Mouse (Mus musculus) bone marrow, adult 2 months (tissue): Measurements from ENCODE around the gene Mettl5.

Experiments
- CTCF ChIP-seq: fragments of 200-500 bp; IDR thresholded peaks from 2 replicates; pipeline ENCODE4 v1.5.1; 2011; ENCODE audit warnings: low read length, control low read depth; ENCODE audit not compliant: control insufficient read depth, insufficient read depth
- POLR2A ChIP-seq: fragments of 200-500 bp; IDR thresholded peaks from 2 replicates; pipeline ENCODE4 v1.6.1; 2011; ENCODE audit warnings: low read depth, mild to moderate bottlenecking, control low read depth, low read length, borderline replicate concordance; ENCODE audit not compliant: control insufficient read depth

DNA sequence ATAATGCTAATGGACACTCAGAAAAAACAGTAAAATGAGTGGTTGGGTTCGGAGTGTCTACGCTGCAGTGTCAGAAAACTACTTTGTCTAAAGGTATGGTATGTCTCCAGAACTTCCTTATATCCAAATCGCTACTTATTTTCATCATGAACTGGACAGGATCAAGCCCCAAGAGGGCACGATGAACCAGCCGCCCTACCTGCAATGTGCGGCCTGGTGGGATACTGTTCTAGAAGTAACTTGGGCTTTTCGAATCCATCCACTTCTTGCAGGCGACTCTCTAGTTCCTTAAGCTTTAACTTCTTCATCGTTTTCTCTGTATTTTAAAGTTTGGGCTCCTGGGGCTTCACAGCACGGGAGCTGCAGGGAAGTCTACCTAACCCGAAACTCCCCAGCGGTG lies 365 bp downstream of the Mettl5 start:
- TF ChIP-seq POLR2A (no peak), CTCF (no peak)
